Mouse (Mus musculus) lung, adult 2 months (tissue): ENCODE measurements at regions not wholly inside any gene's neighbourhood (a gene's known extent, or its start where the extent isn't known, plus 50 kb on each side); places are given as distances from the start of the nearest gene placed in this dataset.

Source experiments
- CTCF ChIP-seq: fragments of 200-500 bp; IDR thresholded peaks from 2 replicates; pipeline ENCODE4 v1.5.1; 2011; ENCODE audit warnings: mild to moderate bottlenecking, low read length, control low read depth; ENCODE audit not compliant: insufficient read depth
- POLR2A ChIP-seq: fragments of 200-500 bp; IDR thresholded peaks from 2 replicates; pipeline ENCODE4 v1.6.1; 2011; ENCODE audit warnings: low read depth, mild to moderate bottlenecking, control low read depth, low read length, borderline replicate concordance; ENCODE audit errors: extremely low read depth

- TF ChIP-seq CTCF (no peak), POLR2A (no peak)
These were observed 159.3 kb upstream of the Spaca1 start for GRCm38 (mm10) chr4:34209179-34209896.
